Comparison of ENCODE assay signal across 26 mouse cellular contexts in the genomic region with DNA sequence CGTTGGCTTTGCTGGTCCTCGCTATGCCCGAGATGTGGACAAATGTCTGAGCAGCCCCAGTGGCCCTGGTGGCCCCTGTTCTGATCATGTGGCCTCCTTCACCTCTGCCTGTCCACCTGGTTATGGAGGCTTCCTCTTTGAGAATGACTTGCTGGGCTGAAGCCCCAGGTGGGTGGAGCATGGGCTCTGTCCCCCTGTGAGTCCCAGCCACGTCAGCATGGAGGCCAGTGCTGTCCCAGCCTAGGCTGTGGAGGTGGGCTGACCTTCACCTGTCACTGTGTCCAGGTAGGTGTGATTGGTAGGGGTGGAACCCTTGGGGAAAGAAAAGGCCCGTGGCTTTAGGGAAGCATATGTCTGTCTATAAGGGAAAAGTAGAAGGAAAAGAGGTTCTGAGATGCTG. TPM values are rescaled to one million over a fixed set of nuclear protein-coding genes. Genes with fewer than 3 reads are reported as not detected.
"Had no signal": no experiment of that assay in that cellular context is flagged by ENCODE, and none has a peak within 500 bp of the region (broad histone marks: within the 10 kb centered on the region; RNA-seq: fewer than 3 reads in every experiment).

No protein-coding gene starts in this region.

- DNase-seq: lung, adult 18-20 months; lung, embryonic 14.5 days; lung, postnatal 10 days; lung, postnatal 4 days; retina, postnatal 1 day; right cerebral cortex, adult 18-20 months; right cerebral cortex, postnatal 25 days; right cerebral cortex, postnatal 4 days; spleen, adult 18-20 months; thymus, adult 2 months; thymus, postnatal 25 days; thymus, postnatal 4 days had no signal

- H3K9ac ChIP-seq: midbrain, embryonic 15.5 days; neural tube, embryonic 13.5 days had no signal

- H3K27ac ChIP-seq: midbrain, embryonic 12.5 days; midbrain, embryonic 15.5 days; neural tube, embryonic 13.5 days; neural tube, embryonic 15.5 days had no signal

- H3K9me3 ChIP-seq: midbrain, embryonic 10.5 days; midbrain, embryonic 12.5 days; midbrain, embryonic 15.5 days; neural tube, embryonic 13.5 days; neural tube, embryonic 15.5 days had no signal

- H3K36me3 ChIP-seq: midbrain, embryonic 10.5 days; midbrain, embryonic 12.5 days; midbrain, embryonic 15.5 days; neural tube, embryonic 13.5 days; neural tube, embryonic 15.5 days had no signal

- H3K4me3 ChIP-seq: myocyte had no signal

RNA-seq across cellular contexts. Expression of gene Olfr1358, which starts 30.4 kb away (rescaled TPM):
- total RNA-seq: megakaryocyte, adult 5-6 weeks; megakaryocyte-erythroid progenitor cell, adult 5-6 weeks had no signal
- polyA plus RNA-seq: liver, embryonic 16.5 days; lung, embryonic 14.5 days; lung, embryonic 16.5 days; midbrain, embryonic 10.5 days; midbrain, embryonic 12.5 days; midbrain, embryonic 15.5 days; myocyte; neural tube, embryonic 11.5 days; neural tube, embryonic 13.5 days; neural tube, embryonic 15.5 days; small intestine, adult 2 months; stomach, embryonic 16.5 days; urinary bladder, adult 2 months had no signal
